Mouse (Mus musculus): ENCODE data around the gene Kdelr2.

Kdelr2 gene

DNA sequence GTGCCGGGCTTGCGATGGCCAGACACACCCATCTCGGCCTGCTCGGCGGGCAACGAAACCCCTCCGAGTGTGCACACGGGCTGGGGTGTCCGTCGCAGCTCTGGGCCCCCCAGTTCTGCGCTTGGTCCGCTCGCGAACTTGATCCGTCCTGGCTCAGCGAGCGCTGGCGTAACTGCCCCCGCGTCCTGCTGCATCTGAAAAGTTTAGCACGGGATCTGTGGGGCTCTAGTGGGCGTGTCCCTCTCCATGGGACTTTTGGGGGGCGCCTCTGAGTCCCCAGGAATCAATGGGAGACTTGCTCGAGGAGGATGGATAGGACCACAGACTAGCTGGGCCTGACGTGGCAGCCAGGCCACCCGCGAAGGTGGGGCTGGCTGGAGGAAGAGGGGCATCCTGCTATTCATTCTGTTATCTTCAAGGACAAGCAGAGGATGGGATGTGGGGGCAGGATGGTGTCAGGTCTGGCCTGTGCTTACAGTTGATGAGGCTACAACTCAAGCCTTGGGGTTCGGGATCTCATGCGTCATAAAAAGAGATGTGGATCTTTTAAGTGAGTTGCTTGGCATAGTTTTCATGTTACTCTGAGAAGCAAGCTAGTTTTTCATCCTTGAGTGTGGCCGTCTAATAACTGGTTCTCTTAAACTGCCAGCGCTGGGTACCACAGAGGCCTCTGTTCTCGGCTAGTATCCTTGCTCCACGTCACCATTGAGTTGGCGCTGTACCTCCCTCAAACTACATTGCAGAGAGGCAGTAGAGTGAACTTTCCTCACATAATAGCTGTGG, 701 bp downstream of the Kdelr2 start:
- no peak for DNase-seq

DNA sequence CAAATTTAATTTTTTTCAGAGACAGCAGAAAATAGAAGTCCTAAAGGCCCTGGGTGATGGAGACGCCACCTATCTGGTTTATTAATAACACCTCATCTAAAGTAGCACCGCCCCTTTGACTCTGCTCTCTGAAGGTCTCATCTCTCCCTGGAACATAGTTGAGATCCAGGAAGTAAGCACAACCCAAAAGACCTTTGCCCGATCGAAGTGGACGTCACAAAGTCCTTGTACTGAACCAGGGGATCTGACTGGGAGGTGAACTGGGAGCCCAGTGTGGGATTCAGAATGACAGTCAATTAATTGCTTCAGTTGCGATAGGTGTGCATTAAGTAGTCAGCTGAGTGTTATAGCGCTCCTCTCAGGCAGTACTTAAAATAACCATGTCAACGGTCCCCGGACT, 1.6 kb downstream of the Kdelr2 start:
- DNase-seq: no peak

DNA sequence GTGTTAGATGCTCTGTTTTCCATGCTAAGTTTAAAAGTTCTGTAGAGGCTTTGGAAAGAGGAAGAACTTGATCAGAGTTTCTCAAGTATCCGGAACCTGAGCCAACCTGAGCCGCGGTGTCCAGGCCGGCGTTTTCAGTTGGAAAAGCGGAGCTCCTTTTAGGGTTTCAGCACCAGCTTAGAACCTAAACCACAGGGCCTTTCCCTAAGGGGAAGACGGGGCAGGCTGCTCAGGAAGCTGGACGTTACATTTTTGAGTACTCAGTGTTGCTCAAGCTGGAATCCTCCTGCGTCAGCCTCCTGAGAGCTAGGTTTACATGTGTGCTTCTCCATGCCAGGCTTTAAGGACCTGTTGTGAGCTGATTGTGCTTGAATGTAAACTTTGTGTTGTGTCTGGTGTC, 2.9 kb downstream of the Kdelr2 start:
- no peak for DNase-seq

DNA sequence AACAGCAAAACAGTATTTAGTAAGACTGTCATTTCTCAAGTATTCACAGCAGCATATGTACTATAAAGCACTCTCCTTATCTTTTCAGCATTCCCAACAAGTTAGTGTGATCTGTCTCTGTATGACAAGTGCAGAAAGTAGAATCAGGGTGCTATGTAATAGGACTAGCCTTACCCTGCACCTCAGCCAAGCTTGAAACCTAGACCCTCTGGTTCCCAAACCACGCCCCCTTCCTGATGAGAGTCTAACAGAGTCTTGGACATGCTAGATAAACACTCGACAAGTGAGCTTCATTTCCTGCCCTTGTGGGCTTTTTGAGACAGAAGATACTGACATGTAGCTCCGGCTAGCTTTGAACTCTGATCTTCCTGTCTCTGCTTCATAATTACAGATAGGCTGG, 5.6 kb downstream of the Kdelr2 start:
- no peak for DNase-seq

DNA sequence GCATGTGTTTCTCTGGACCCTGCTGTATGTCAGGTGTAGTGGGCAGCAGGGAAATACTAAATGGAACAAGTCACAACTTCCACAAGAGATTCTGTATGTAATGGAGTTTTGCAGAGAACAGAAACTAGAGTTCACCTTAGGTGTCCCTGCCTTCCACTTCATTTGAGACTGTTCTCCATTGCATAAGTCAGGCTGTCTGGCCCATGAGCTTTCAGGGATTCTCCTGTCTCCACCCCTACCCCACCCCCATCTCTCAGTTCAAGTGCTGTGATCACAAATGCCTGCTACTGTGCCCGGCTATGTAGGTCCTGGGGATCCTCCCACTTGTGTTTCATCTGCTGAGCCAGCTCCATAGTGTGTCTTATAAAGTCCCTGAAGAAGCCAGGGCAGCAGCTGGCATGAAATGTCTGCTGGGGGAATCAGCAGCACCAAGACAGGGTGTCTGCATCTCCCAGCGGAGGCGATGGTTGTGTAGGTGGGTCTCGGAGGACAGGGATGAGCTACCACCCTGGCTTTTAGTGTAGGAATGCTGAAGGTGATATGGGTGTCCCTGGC, 7.3 kb downstream of the Kdelr2 start:
- no peak for DNase-seq

DNA sequence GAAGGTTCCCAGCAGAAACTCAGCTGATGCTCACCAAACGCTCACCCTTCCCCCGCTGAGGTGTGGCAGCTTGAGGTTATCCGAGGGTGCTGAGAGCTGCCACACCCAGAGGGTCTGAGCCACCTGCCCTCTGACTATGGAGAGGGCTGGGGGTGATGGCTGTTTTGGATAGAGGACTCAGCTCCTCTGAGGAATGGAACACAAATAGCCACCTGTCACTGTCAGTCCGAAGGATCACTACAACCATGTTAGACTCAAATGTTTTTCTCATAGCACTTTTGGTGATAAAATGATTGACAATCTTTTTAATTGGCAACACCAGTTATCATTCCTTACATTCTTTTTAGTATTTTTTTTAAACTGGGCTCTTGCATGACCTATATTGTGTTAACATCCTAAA, 17.8 kb downstream of the Kdelr2 start:
- DNase-seq: no peak

DNA sequence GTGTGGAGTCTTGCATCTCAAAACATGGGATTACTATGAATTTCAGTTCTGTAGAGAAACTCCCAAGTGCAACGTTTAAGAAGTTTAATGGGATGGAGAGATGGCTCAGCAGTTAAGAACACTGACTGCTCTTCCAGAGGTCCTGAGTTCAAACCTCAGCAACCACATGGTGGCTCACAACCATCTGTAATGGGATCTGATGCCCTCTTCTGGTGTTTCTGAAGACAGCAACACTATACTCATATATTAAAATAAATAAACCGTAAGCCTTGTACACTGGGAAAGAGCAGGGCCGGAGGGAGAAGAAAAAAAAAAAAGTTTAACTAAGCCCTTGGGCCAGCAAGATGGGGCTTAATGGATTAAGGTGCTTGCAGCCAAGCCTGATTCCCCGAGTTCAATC, 19.4 kb downstream of the Kdelr2 start:
- no peak for DNase-seq

DNA sequence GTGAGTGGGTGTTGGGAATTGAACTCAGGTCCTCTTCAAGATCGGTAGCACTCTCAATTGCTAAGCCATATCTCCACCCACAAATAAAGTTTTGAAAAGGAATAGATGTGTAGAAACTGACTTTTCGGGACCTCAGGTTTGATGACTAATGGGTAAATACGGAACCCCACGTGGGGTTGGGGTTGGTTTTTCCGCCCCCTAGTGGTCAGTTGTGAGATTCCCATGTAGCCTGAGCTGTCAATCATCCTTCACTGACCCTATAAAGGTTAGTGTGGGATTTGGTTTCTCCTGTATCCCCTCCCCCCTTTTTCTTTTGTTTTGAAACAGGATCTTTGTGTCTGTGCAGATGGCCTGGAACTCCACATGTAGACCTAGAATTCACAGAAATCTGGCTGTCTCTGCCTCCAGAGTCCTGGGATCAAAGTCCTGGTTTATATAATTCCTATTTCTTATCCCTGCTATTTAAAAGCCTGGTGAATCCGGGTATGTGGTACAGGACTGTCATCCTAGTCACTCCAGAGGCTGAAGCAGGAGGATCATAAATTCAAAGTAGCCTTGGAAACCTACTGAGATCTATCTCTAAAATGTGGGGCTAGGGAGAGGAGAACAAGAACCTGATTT, 20.4 kb downstream of the Kdelr2 start:
- peak; percentile 56 for DNase-seq

DNA sequence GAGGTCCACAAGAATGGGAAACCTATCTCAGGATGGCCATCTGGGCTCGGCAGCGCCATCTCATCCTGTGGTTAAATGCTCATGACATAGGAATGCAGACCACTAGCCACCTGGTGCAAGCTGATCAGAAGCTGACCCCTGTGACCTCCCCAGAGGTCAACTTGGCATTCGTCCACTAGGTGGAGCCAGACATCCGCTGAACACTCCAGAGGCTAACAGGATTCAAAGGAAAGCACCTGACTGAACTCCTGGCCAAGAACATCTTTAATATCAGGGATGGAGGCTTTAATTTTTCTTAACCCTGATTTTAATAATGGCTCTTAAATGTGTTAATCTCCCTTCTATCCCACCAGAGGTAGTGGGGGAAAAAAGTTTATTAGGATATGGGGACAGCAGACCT, 30.8 kb downstream of the Kdelr2 start:
- peak; percentile 30 for DNase-seq

DNA sequence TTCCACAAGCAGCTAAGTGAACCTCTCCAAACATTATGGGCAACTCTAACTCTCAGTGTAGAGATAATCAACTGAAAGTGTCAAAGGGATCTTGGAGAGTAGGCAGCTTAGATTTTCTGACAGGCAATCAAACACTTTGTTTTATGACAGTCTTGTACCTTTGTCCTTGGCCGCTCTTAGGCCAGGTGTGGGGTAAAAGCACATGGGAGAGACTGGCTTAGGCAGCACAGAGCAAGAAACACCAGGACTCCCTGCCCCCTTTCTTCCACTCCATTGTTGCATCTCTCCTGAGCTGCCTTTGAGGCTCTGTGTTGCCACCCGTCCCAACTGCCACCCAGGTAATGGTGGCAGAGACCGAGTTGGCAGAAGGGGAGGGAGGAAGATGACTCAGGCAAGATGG, 37.7 kb downstream of the Kdelr2 start:
- DNase-seq: no peak

DNA sequence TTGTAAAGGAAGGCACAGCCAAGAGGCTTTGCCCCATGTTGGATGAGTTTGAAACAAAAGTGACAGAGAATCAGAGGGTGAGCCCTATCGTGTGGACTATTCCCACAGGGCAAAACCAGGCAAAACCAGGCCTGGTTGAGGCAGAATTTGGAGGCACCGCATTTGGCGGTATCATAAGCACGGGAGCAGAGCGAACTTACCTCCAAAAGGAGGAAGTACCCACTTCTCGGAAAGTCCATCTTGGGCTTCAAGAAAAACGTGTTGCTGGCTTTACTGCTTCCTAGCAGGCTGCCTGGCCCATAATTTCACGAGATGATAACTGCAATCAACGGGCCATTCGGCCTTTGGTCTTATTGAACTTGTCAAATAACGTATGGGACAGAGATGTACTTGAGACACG, 38.1 kb downstream of the Kdelr2 start:
- DNase-seq: no peak

DNA sequence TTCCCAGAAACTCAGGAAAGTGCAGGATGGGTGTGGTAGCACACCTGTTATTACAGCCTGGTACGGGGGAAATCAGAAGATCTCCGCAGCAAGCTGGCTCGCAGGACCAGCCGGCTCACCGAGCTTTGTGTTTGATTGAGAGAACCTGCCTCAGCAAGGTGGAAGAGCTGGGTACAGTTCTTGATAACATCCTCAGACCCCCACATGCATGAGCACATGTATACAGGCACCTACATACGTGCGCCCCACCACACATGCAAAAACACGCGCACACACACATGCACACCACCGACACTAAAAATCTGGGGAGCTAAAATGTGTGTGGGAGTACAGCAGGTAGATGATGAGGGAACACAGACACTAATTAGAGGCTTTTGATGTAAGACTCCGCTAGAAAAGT, 60.0 kb downstream of the Kdelr2 start:
- DNase-seq: no peak

DNA sequence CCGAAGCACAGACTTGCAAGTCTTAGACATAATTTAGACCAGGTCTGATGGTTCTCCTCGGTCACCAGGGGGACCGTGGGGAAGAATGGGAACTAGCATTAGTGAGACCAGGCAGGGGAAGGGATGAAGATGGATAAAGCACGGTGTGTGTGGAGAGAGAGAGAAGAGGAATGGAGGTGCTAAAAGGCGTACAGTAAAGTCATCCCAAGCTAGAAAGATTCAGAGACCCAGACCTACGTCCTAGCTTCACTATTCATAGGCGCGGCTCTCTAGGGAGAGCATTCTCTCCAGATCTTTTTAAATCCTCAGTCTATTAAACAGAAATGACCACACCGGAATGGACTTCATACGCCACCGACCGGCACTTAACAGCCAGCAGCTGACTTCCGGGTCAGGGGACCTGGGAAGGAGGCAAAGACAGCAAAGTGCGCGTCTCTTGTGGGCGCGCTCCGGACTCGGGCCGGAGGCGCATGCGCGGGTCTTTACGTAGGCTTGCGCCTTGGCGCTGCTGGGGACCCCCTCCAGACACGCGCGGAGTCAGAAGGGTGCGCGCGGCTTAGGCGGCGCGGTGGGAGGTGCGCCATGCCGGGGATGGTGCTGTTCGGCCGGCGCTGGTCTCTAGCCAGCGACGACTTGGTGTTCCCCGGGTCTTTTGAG, 60.6 kb downstream of the Kdelr2 start, which contains the start of gene Daglb:
Gene Daglb (plus strand): TSS at position 485 of the 657 bp plus-strand sequence.
- peak; percentile 88 for DNase-seq

DNA sequence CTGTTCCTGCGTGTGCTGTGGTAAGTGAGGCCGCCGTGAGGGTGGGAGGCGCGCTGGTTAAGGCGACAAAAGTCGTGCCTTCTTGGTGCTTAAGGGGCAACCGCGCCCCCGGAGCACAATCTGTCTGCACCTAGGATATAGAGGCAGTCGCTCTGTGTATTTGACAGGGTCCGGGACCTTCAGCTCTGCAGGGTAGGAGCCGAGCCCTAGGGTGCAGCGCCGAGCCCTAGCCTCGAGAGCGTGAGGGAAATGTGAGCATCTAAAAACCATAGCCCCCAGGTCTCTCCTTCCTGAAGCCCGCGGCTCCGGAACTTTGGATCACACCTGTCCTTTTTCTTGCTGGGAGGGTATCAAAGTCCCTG, 61.1 kb downstream of the Kdelr2 start:
- no peak for DNase-seq

DNA sequence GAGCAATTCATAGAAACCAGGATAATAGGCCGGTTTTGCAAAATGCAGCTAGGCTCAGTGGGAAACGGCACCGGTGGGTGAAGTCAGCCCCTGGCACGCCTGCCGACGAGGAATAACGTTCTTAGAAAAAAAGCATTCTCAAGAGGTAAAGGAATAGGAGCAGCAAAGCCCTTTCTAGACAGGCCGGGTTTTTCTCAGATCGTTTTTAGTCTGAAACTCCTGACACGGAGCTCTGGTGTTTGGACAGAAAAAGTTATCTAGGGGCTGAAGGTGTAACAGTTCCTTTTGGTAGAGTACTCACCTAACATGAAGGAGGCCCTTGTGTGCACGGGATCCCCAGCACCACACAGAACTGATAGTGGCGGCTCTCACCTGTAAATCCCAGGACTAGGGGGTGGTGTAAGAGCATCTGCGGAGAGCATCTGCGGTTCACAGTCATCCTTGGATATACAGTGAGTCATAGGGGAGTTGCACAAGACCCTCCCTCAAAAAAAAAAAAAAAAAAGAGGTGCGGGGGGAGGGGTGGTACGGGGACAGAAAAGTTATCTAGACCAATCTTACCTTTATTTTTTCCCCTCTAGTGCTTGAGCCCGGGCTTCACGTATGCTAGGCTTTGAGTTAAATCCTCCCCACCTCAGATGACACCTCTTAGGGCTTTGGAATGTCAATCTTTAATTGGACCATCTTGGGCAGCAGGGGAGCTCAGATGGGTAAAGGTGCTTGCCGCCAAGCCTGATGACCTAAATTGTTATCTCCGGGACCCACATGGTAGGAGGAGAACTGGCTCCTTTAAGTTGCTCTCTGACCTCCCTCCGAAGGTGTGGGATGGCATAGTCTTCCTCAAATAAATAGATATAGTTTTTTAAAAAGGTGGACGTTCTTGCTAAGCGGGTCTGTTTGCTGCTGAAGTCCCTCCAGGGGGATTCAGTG, 61.8 kb downstream of the Kdelr2 start:
- no peak for DNase-seq

DNA sequence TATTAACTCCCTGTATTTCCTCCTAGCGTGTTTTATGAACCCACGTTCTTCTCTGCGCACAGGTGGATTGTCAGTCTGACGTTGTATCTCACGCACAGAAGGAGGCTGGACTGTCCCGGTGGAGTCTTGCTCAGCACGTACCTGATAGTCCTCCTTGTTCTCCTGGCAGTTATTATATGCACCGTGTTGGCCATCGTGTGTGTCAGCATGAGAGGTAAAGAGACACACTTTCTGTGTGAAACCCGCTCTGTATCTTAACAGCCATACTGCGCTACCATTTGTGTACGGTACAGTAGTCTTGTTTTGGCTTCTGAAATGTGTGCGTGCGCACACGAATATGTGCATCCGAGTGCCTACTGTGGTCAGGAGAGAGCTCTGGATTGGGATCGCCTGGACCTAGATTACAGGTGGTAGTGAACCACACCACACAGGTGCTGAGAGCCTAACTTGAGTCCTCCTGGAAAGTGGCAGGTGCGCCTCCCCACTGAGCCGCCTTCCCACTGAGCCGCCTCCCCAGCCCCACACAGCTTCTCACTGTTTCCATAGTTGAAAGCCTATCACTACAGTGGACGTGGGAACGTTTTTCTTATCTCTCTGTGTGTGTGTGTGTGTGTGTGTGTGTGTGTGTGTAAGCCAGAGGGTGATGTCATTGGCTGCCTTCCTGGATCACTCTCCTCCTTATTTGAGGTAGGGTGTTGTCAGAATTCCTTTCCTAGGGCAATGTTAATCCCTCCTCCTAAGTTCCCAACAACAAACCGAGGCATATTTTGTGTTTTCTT, 63.4 kb downstream of the Kdelr2 start:
- DNase-seq: no peak

DNA sequence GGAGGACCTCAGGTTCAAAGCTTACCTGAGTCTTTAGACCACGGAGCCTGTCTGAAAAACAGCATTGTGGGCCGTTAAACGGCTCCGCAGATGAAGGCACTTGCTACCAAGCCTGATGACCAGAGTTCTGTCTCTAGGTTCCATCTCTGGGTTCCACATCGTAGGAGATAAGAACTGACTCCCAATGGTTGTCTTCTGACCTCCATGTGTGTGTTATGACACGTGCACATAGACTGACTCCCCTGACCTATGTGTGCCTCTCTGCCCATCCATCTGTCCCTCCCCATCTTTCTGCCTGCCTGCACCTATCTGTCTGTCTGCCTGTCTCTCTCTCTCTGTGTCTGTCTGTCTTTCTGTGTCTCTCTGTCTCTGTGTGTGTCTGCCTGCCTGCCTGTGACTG, 64.3 kb downstream of the Kdelr2 start:
- DNase-seq: no peak

DNA sequence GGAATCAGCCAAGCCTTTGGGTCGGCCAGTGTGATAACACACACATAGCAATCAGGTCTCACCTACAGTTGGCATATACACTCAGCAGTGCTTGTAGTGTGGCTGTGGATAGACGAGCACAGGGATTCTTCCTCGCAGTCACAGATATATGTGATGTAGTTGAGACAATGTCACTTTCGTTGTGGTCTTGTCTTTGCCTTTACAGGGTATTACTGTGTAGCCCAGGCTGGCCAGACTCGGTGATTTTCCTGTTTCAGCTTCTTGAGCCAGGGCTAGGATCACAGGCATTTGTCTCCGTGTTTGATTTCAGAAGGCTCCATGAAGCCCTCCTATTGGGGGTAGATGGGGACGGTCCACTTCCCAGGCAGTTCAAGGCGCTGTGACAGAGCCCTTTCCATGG, 66.0 kb downstream of the Kdelr2 start:
- no peak for DNase-seq

DNA sequence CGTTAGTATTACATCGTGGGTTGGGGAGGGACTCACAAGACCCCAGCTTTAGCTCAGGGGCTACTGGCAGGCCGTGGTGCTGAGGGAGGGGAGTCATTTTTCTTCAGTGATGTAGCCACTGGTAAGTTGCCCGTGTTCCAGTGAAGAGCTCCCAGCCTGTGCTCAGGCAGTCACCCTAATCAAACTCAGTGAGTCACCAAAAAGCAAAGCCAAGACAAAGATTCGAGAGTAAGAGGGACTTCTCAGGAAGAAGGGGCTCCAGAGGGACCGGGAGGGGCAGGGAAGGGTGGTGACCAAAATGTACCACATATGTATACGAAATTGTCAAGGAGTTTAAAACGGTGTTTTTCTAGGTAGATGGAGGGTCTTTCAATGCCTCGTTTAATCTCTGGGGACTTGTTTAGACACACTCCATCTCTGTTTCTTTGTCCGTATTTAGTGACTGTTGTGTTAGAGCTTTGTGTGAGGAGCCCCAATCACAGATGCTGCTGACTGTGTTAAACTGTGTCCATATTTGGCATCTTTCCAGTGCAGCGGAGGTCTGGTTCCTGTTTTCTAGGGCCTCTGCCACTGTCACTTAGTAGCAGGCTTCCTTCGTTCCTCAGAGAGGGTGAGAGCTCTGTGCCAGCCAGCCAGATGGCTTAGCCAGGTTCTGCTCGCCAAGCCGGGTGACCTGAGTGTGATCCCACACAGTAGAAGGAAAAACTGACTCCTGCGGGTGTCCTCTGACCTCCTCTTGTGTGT, 67.0 kb downstream of the Kdelr2 start:
- peak; percentile 70 for DNase-seq

DNA sequence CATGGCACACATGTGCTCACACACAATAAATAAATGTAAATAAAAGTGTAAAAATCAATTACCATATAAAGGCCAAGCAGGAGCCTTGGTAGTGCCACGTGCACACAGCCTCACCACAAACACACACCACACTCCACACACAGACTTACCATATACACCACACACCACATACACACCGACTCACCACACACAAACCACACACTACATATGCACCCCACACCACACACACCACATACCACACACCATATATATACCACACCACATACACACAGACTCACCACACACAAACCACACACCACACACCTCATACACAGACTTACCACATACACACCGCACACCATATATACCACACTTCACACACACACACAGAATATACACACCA, 67.5 kb downstream of the Kdelr2 start:
- no peak for DNase-seq

All from cerebellum, adult 8-10 months (tissue).